Mouse (Mus musculus) forebrain, embryonic 15.5 days (tissue): ENCODE data around the gene Ifna2. TPM values are rescaled to one million over a fixed set of nuclear protein-coding genes. Genes with fewer than 3 reads are reported as not detected.

Experiments
- ATAC-seq: fragments of 200-750 bp; cut with Nextera tagmentation; replicated peaks from 2 replicates; pipeline ENCODE4 v1.8.0; 2017; ENCODE audit warnings: mild to moderate bottlenecking, moderate TSS enrichment, moderate library complexity
- H3K27ac ChIP-seq: fragments of 300-500 bp; sonication (generic); replicated peaks from 2 replicates; pipeline ENCODE4 v1.5.1; 2015; ENCODE audit warnings: mild to moderate bottlenecking, inconsistent platforms
- H3K27me3 ChIP-seq: fragments of 300-500 bp; sonication (generic); 2 replicates; pipeline ENCODE4 v1.6.1; 2015; ENCODE audit warnings: inconsistent platforms
- H3K36me3 ChIP-seq: fragments of 300-500 bp; sonication (generic); 2 replicates; pipeline ENCODE4 v1.6.1; 2015; ENCODE audit warnings: mild to moderate bottlenecking, inconsistent platforms
- H3K4me1 ChIP-seq: fragments of 300-500 bp; sonication (generic); 2 replicates; pipeline ENCODE4 v1.6.1; 2015; ENCODE audit warnings: inconsistent platforms
- H3K4me2 ChIP-seq: fragments of 300-500 bp; sonication (generic); replicated peaks from 2 replicates; pipeline ENCODE4 v1.6.1; 2015; ENCODE audit warnings: mild to moderate bottlenecking, inconsistent platforms
- H3K4me3 ChIP-seq: fragments of 300-500 bp; sonication (generic); 2 replicates; pipeline ENCODE4 v1.5.1; 2015; ENCODE audit warnings: mild to moderate bottlenecking, inconsistent platforms
- H3K9ac ChIP-seq: fragments of 300-500 bp; sonication (generic); replicated peaks from 2 replicates; pipeline ENCODE4 v1.6.1; 2015; ENCODE audit warnings: mild to moderate bottlenecking, inconsistent platforms
- H3K9me3 ChIP-seq: fragments of 300-500 bp; sonication (generic); 2 replicates; pipeline ENCODE4 v1.6.1; 2016; ENCODE audit warnings: inconsistent platforms
- WGBS: fragments of 180-500 bp; shearing (Covaris S2); methylation state at CpG from one replicate; pipeline ENCODE4 v1.1.7; 2015; ENCODE audit warnings: mixed read lengths; 5-methylcytosine and 5-hydroxymethylcytosine counted together
- polyA plus RNA-seq: library from polyadenylated mRNA; unstranded; fragments of >200 nt; fragmentation: Nextera tagmentation; extraction: Ambion mirVana; gene quantifications from 2 replicates; pipeline ENCODE4 v1.2.1, GENCODE M21; 2015

The Ifna2 gene
- polyA plus RNA-seq, 1 experiment from 2014 or later: not detected

GRCm38 (mm10) chr4:88641077-88641831 lies 42.5 kb downstream of the Ifna2 start:
- Histone ChIP-seq H3K4me2 (peak overlapping the region; percentile 17; the same call in 1 of the 2 replicates), H3K9me3 (no peaks in the 10 kb centered on the region), H3K4me3 (peak overlapping the region; percentile 18), H3K27ac (no peak overlapping the region), H3K36me3 (no peaks in the 10 kb centered on the region), H3K9ac (no peak overlapping the region), H3K4me1 (no peaks in the 10 kb centered on the region), H3K27me3 (no peaks in the 10 kb centered on the region)
- ATAC-seq: peak; percentile 98
- WGBS: 8% methylated on average over 11 of the region's 11 CpGs

DNA sequence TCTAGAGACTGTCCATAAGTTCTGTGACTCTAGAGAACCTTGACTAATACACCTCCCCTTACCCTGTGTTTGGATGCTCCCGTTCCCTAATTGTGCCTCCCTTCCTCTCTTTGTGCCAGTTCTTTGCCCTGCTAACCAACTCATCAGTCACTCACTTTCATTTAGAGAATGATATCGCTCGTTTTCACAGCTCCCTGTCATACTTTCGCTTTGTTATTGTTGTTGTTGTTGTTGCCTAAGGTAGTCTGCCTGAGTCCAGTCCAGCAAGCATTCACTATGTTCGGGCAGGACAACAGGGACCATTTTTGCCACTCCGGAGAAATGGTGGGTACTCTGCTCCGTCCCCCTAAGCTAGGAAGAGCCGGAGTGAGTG lies 43.0 kb downstream of the Ifna2 start:
- H3K9ac ChIP-seq: no peak overlapping the region
- peak; percentile 15; the same call in 1 of the 2 replicates for ATAC-seq

DNA sequence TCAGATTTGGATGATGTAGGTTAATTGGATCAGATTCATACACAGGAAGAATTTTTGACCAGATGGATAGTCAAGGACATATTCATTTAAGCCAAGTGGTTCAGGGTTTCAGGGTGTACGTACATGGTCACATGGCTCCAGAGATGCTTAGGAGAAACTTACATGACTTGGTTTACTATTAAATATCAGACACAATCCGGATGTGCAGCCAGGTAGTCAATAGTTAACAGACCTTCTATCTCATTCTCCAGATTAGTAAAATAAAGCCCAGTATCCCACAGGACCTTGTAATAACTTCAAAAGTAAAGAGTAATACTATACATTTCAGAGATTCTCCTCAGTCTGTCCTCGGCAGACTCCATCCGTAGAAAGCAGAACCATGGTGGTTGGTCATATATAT lies 49.4 kb downstream of the Ifna2 start, which contains the start of gene C87499:
Gene C87499, minus strand, starts transcription at position 101 of the 400 bp plus-strand sequence.
- Histone ChIP-seq H3K4me3 (no peak within 1 kb of the TSS), H3K9me3 (no peaks in the 10 kb centered on the region), H3K36me3 (no peaks in the 10 kb centered on the region), H3K27ac (no peak within 1 kb of the TSS), H3K9ac (no peak within 1 kb of the TSS), H3K4me2 (no peak within 1 kb of the TSS), H3K27me3 (no peaks in the 10 kb centered on the region), H3K4me1 (no peaks in the 10 kb centered on the region)
- 91% methylated on average over 4 of the region's 4 CpGs for WGBS
- no peak for ATAC-seq

More for the DNA sequence above, 43.0 kb downstream of the Ifna2 start:
- no peaks in the 10 kb centered on the region for H3K27me3 ChIP-seq
- peak overlapping the region; percentile 17; the same call in 1 of the 2 replicates for H3K4me2 ChIP-seq
- H3K4me1 ChIP-seq: no peaks in the 10 kb centered on the region
- no peaks in the 10 kb centered on the region for H3K9me3 ChIP-seq
- no peaks in the 10 kb centered on the region for H3K36me3 ChIP-seq
- H3K27ac ChIP-seq: no peak overlapping the region
- H3K4me3 ChIP-seq: peak overlapping the region; percentile 18
- 57% methylated on average over 8 of the region's 8 CpGs for WGBS

Other genes with a start within 250 kb of the Ifna2 start
- 2.6 and 3.5 TPM in 2 replicates for gene Hacd4, start 245.0 kb downstream of the Ifna2 start, polyA plus RNA-seq
- not detected in 2 replicates for gene Ifnb1, start 161.1 kb downstream of the Ifna2 start, polyA plus RNA-seq
- not detected in 2 replicates for gene Ifna15, start 125.7 kb downstream of the Ifna2 start, polyA plus RNA-seq
- gene Ifna14, start 112.1 kb downstream of the Ifna2 start, polyA plus RNA-seq: not detected in 2 replicates
- not detected in 2 replicates for gene Ifna9, start 91.5 kb downstream of the Ifna2 start, polyA plus RNA-seq
- not detected in 2 replicates for gene Ifna12, start 80.5 kb downstream of the Ifna2 start, polyA plus RNA-seq
- gene C87499, start 49.5 kb downstream of the Ifna2 start, polyA plus RNA-seq: not detected in 2 replicates
- gene Ifna13, start 39.5 kb downstream of the Ifna2 start, polyA plus RNA-seq: not detected in 2 replicates
- not detected in 2 replicates for gene Ifna16, start 7.0 kb downstream of the Ifna2 start, polyA plus RNA-seq
- gene Ifnab, start 7.4 kb upstream of the Ifna2 start, polyA plus RNA-seq: not detected in 2 replicates
- gene Gm26566, start 37.9 kb upstream of the Ifna2 start, polyA plus RNA-seq: 1.6 and 2.3 TPM in 2 replicates
- gene Klhl9, start 38.6 kb upstream of the Ifna2 start, polyA plus RNA-seq: 117 and 128 TPM in 2 replicates
- not detected in 2 replicates for gene Gm13271, start 71.0 kb upstream of the Ifna2 start, polyA plus RNA-seq
- gene Gm13283, start 76.2 kb upstream of the Ifna2 start, polyA plus RNA-seq: 0.14 TPM in 1 of 2 replicates, not detected in the other
- gene Gm13290, start 89.9 kb upstream of the Ifna2 start, polyA plus RNA-seq: not detected in 2 replicates
- not detected in 2 replicates for gene Gm13289, start 93.0 kb upstream of the Ifna2 start, polyA plus RNA-seq
- not detected in 2 replicates for gene Gm13272, start 95.9 kb upstream of the Ifna2 start, polyA plus RNA-seq
- 0.20 TPM in 1 of 2 replicates, not detected in the other for gene Ifnz, start 98.2 kb upstream of the Ifna2 start, polyA plus RNA-seq
- not detected in 2 replicates for gene Gm13276, start 101.8 kb upstream of the Ifna2 start, polyA plus RNA-seq
- not detected in 2 replicates for gene Gm13277, start 104.7 kb upstream of the Ifna2 start, polyA plus RNA-seq
- not detected in 2 replicates for gene Gm13278, start 107.6 kb upstream of the Ifna2 start, polyA plus RNA-seq
- not detected in 2 replicates for gene Gm13275, start 110.6 kb upstream of the Ifna2 start, polyA plus RNA-seq
- gene Gm13279, start 113.5 kb upstream of the Ifna2 start, polyA plus RNA-seq: not detected in 2 replicates
- not detected in 2 replicates for gene Gm13285, start 115.8 kb upstream of the Ifna2 start, polyA plus RNA-seq
- gene Gm13287, start 119.3 kb upstream of the Ifna2 start, polyA plus RNA-seq: not detected in 2 replicates
- not detected in 2 replicates for gene Gm13288, start 121.6 kb upstream of the Ifna2 start, polyA plus RNA-seq
- not detected in 2 replicates for gene Ifna7, start 132.3 kb upstream of the Ifna2 start, polyA plus RNA-seq
- not detected in 2 replicates for gene Ifna11, start 136.0 kb upstream of the Ifna2 start, polyA plus RNA-seq
- not detected in 2 replicates for gene Ifna6, start 143.5 kb upstream of the Ifna2 start, polyA plus RNA-seq
- not detected in 2 replicates for gene Ifna5, start 151.6 kb upstream of the Ifna2 start, polyA plus RNA-seq
- gene Ifna4, start 157.9 kb upstream of the Ifna2 start, polyA plus RNA-seq: not detected in 2 replicates
- not detected in 2 replicates for gene Ifna1, start 166.2 kb upstream of the Ifna2 start, polyA plus RNA-seq
- gene Ifne, start 196.3 kb upstream of the Ifna2 start, polyA plus RNA-seq: not detected in 2 replicates